Mouse (Mus musculus) bone marrow macrophage, adult 2 months (primary cell): ENCODE results near the gene Gm17416. TPM values are rescaled to one million over a fixed set of nuclear protein-coding genes. Genes with fewer than 3 reads are reported as not detected.

Experiments used
- H3K27ac ChIP-seq: 2 replicates; pipeline ENCODE4 v1.5.1; 2012; ENCODE audit warnings: low read depth, low read length; ENCODE audit not compliant: insufficient read depth
- H3K4me1 ChIP-seq: 2 replicates; pipeline ENCODE4 v1.6.1; 2012; ENCODE audit warnings: low read length; ENCODE audit not compliant: control insufficient read depth, insufficient read depth
- H3K4me3 ChIP-seq: 2 replicates; pipeline ENCODE4 v1.5.1; 2012; ENCODE audit warnings: mild to moderate bottlenecking, low read length, moderate library complexity; ENCODE audit not compliant: insufficient read depth
- CTCF ChIP-seq: IDR thresholded peaks from 2 replicates; pipeline ENCODE4 v1.5.1; 2012; ENCODE audit warnings: low read depth, mild to moderate bottlenecking, low read length, moderate library complexity
- POLR2A ChIP-seq: IDR thresholded peaks from 2 replicates; pipeline ENCODE4 v1.6.1; 2012; ENCODE audit warnings: mild to moderate bottlenecking, low read depth, low read length, borderline replicate concordance
- polyA plus RNA-seq: library from polyadenylated mRNA; stranded (reverse); fragments of >200 nt; gene quantifications from 2 replicates; pipeline ENCODE4 v1.2.4, GENCODE M21; 2012; ENCODE audit not compliant: missing spikeins, insufficient read depth, insufficient read length

The Gm17416 gene
- polyA plus RNA-seq, 1 experiment: not detected

DNA sequence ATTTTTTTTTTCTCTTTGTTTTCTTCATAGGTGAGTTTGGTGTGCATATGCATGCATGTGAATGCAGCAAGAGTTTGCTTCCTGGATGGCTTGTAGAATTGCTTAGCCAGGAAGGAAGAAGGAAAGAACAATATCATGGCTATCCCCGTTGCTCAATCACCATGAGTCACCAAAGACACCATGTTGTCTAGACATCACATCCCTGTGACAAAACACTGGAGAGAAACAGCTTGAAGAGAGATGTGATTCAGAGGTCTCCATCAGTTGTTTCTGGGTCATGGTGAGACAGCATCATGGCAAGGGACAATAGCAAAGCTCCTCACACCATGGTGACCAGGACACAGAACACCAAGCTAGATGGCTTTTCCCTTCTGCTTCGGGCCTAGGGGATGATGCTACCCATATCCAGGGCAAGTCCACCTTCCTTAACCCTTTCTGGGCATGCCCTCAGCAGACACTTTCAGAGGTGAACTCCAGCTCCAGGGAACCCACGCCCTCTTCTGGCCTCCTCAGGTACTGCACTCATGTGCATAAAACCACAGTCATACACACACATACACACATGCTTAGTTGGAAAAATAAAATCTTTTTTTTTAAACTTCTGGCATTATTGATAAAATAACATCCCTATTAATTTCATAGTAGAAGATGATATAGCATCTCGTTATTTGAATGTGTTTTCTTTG, 32.3 kb downstream of the Gm17416 start:
- Histone ChIP-seq H3K27ac (no peak overlapping the region), H3K4me1 (peaks cover 3% of the 10 kb centered on the region), H3K4me3 (no peak overlapping the region)
- TF ChIP-seq CTCF (peak; percentile 42; the same call in 1 of the 2 replicates), POLR2A (no peak)

DNA sequence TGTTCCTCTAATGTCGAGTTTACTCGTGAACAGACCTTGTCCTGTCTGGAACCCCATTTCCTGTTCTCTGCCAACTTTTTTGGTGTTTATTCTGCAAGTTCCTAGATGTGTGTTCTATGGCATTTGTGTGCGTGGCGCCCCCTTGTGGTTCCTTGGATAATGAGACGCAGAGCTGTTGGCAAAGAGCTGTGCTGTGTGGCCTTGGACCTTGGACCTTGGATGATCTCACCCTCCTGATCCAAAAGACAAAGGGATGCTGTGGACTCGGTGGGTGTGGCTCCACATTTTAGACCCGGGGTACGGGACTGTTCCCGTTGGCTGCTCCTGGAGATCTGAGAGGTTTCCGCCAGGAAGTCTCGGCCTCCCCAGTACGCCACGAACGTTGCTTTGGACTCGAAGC, 34.9 kb downstream of the Gm17416 start, which contains the start of gene Defb36:
Gene Defb36, plus strand, starts transcription at position 271 of the 400 bp plus-strand sequence.
- Histone ChIP-seq H3K4me3 (no peak within 1 kb of the TSS), H3K27ac (no peak within 1 kb of the TSS), H3K4me1 (peaks cover 3% of the 10 kb centered on the region)
- TF ChIP-seq POLR2A (no peak), CTCF (peak; percentile 38; the same call in 1 of the 2 replicates)

- H3K4me3 ChIP-seq: no peak overlapping the region
- no peak for TF ChIP-seq CTCF
- no peak for TF ChIP-seq POLR2A
- H3K27ac ChIP-seq: no peak overlapping the region
- H3K4me1 ChIP-seq: no peaks in the 10 kb centered on the region
Observed at GRCm38 (mm10) chr2:152607746-152608145, 38.6 kb downstream of the Gm17416 start.

DNA sequence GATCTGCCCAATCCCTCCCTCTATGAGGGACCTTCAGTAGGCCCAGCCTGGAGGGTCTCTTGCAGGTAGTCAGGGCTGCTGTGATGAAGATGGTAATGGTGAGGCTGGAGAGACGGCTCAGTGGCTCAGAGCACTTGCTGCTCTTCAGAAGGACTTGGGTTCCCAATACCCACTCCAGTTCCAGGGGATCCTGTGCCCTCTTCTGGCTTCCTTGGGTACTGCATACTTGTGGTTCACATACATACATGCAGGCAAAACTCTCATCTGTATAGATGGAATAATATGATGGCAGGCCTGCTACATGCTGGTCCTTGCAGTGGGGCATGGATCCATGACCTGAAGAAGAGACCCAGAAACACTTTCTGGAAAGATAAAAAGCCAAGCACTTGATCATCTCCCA, 39.6 kb downstream of the Gm17416 start:
- TF ChIP-seq POLR2A (no peak), CTCF (no peak)
- no peak overlapping the region for H3K4me3 ChIP-seq
- H3K27ac ChIP-seq: no peak overlapping the region
- H3K4me1 ChIP-seq: no peaks in the 10 kb centered on the region

DNA sequence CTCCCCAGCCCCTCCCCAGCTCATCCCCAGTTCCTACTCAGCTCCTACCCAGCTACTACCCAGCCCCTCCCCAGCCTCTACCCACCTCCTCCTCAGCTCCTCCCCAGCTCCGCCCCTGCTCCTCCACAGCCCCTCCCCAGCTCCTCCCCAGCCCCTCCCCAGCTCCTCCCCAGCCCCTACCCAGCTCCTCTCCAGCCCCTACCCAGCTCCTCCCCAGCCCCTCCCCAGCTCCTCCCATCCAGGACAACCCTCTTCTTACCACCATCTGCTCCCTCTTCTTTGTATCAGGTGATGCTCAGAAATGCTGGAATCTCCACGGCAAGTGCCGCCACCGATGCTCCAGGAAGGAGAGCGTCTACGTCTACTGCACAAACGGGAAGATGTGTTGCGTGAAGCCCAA, 43.1 kb downstream of the Gm17416 start:
- TF ChIP-seq POLR2A (no peak), CTCF (no peak)
- no peak overlapping the region for H3K4me3 ChIP-seq
- no peak overlapping the region for H3K27ac ChIP-seq

DNA sequence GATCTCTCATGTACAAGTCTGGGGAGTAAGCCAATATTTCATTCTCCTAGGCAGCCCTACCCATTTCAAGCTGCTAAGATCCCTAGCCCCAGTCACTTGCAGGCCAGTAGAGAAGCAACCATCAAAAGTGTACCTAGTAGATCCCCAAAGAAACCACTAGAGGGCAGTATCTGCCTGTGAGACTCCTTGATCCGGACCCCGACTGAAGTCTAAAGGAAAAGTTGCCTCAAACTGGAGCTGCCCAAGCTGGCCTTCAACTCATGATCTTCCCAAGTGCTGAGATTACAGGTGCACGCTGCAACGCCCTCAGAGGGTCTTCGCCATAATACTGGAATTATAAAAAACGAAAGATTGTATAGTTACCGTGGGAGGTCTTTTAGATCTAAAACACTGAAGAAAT, 46.4 kb downstream of the Gm17416 start:
- no peak overlapping the region for H3K27ac ChIP-seq
- H3K4me1 ChIP-seq: 0 out of 2 replicates have a peak, but pooled peaks cover 2% of the 10 kb centered on the region
- peak; percentile 42; the same call in 1 of the 2 replicates for TF ChIP-seq CTCF
- no peak for TF ChIP-seq POLR2A
- no peak overlapping the region for H3K4me3 ChIP-seq

More for the DNA sequence above, 43.1 kb downstream of the Gm17416 start:
- no peaks in the 10 kb centered on the region for H3K4me1 ChIP-seq

GRCm38 (mm10) chr2:152616470-152616869, 47.3 kb downstream of the Gm17416 start:
- TF ChIP-seq POLR2A: no peak
- no peak for TF ChIP-seq CTCF
- Histone ChIP-seq H3K27ac (no peak overlapping the region), H3K4me3 (no peak overlapping the region), H3K4me1 (peaks cover 2% of the 10 kb centered on the region; the same call in 1 of the 2 replicates)

DNA sequence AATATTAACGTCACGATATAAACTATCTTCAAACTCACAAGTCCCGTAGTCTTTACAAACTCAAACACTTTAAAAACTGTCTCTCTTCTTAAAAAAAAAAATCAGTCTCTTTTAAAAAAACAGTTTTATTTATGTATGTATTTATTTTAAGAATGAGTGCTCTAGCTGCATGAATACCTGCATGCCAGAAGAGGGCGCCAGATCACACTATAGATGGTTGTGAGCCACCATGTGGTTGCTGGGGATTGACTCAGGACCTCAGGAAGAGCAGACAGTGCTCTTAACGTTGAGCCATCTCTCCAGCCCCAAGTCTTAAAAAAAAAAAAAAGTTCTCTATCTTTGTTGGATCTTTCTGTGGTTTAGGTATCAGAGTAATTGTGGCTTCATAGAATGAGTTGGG, 48.2 kb downstream of the Gm17416 start:
- no peak for TF ChIP-seq CTCF
- Histone ChIP-seq H3K27ac (no peak overlapping the region), H3K4me1 (peaks cover 2% of the 10 kb centered on the region; the same call in 1 of the 2 replicates), H3K4me3 (no peak overlapping the region)

Other genes starting within 250 kb of the Gm17416 start
- 55.3 and 57.2 TPM in 2 replicates for gene Rbck1, start 236.7 kb upstream of the Gm17416 start, polyA plus RNA-seq
- 1.5 and 1.9 TPM in 2 replicates for gene Trib3, start 225.3 kb upstream of the Gm17416 start, polyA plus RNA-seq
- not detected in 2 replicates for gene Nrsn2, start 192.7 kb upstream of the Gm17416 start, polyA plus RNA-seq
- 0.44 and 0.51 TPM in 2 replicates for gene Sox12, start 171.3 kb upstream of the Gm17416 start, polyA plus RNA-seq
- 2.0 and 2.3 TPM in 2 replicates for gene Zcchc3, start 154.3 kb upstream of the Gm17416 start, polyA plus RNA-seq
- not detected in 2 replicates for gene 6820408C15Rik, start 153.8 kb upstream of the Gm17416 start, polyA plus RNA-seq
- not detected in 2 replicates for gene Defb23, start 104.7 kb upstream of the Gm17416 start, polyA plus RNA-seq
- gene Defb20, start 92.3 kb upstream of the Gm17416 start, polyA plus RNA-seq: not detected in 2 replicates
- gene Defb22, start 79.2 kb upstream of the Gm17416 start, polyA plus RNA-seq: not detected in 2 replicates
- gene Defb26, start 57.6 kb upstream of the Gm17416 start, polyA plus RNA-seq: not detected in 2 replicates
- gene Defb28, start 51.1 kb upstream of the Gm17416 start, polyA plus RNA-seq: not detected in 2 replicates
- gene Defb29, start 29.2 kb upstream of the Gm17416 start, polyA plus RNA-seq: not detected in 2 replicates
- gene Defb21, start 3.4 kb downstream of the Gm17416 start, polyA plus RNA-seq: not detected in 2 replicates
- gene Defb19, start 11.0 kb downstream of the Gm17416 start, polyA plus RNA-seq: not detected in 2 replicates
- gene Defb45, start 30.1 kb downstream of the Gm17416 start, polyA plus RNA-seq: not detected in 2 replicates
- gene Defb36, start 35.0 kb downstream of the Gm17416 start, polyA plus RNA-seq: not detected in 2 replicates
- gene Defb25, start 53.7 kb downstream of the Gm17416 start, polyA plus RNA-seq: not detected in 2 replicates
- gene Rem1, start 57.6 kb downstream of the Gm17416 start, polyA plus RNA-seq: not detected in 2 replicates
- gene H13, start 100.1 kb downstream of the Gm17416 start, polyA plus RNA-seq: 93.6 and 95.2 TPM in 2 replicates
- 0.82 and 2.4 TPM in 2 replicates for gene Mcts2, start 117.7 kb downstream of the Gm17416 start, polyA plus RNA-seq
- gene Id1, start 166.9 kb downstream of the Gm17416 start, polyA plus RNA-seq: not detected in 2 replicates
- not detected in 2 replicates for gene Cox4i2, start 184.8 kb downstream of the Gm17416 start, polyA plus RNA-seq